Mouse (Mus musculus) forebrain, embryonic 10.5 days (tissue): ENCODE measurements at regions not wholly inside any gene's neighbourhood (a gene's known extent, or its start where the extent isn't known, plus 50 kb on each side); places are given as distances from the start of the nearest gene placed in this dataset.

Experiments
- DNase-seq: peaks from one replicate; pipeline ENCODE4 v3.0.0-alpha.2; 2017; ENCODE audit warnings: low spot score; ENCODE audit errors: extremely low spot score
- H3K27ac ChIP-seq: fragments of 300-500 bp; sonication (generic); 2 replicates; pipeline ENCODE4 v1.5.1; 2016; ENCODE audit warnings: mild to moderate bottlenecking
- H3K27me3 ChIP-seq: fragments of 300-500 bp; sonication (generic); 2 replicates; pipeline ENCODE4 v1.6.1; 2016; ENCODE audit warnings: mild to moderate bottlenecking; ENCODE audit not compliant: poor library complexity, severe bottlenecking
- H3K36me3 ChIP-seq: fragments of 300-500 bp; sonication (generic); replicated peaks from 2 replicates; pipeline ENCODE4 v1.6.1; 2016; ENCODE audit warnings: mild to moderate bottlenecking, moderate library complexity
- H3K4me1 ChIP-seq: fragments of 300-500 bp; sonication (generic); 2 replicates; pipeline ENCODE4 v1.6.1; 2016
- H3K4me3 ChIP-seq: fragments of 300-500 bp; sonication (generic); 2 replicates; pipeline ENCODE4 v1.5.1; 2016; ENCODE audit warnings: mild to moderate bottlenecking, moderate library complexity
- H3K9me3 ChIP-seq: fragments of 300-500 bp; sonication (generic); 2 replicates; pipeline ENCODE4 v1.6.1; 2016; ENCODE audit warnings: mild to moderate bottlenecking, moderate library complexity
- WGBS: fragments of 180-500 bp; shearing (Covaris S2); methylation state at CpG from one replicate; pipeline ENCODE4 v1.1.7; 2016; 5-methylcytosine and 5-hydroxymethylcytosine counted together

GRCm38 (mm10) chr6:9693714-9694113 is 745.5 kb downstream of the Nxph1 start:
- DNase-seq = no peak
- Histone ChIP-seq H3K36me3 (no peaks in the 10 kb centered on the region), H3K27me3 (no peaks in the 10 kb centered on the region), H3K4me1 (peaks cover 13% of the 10 kb centered on the region), H3K4me3 (no peak overlapping the region), H3K9me3 (no peaks in the 10 kb centered on the region), H3K27ac (peak overlapping the region; percentile 62)
- WGBS = 6% methylated on average over 1 of the region's 1 CpGs

GRCm38 (mm10) chr6:9697698-9698097 is 749.5 kb downstream of the Nxph1 start:
- no peak for DNase-seq
- H3K36me3 ChIP-seq = no peaks in the 10 kb centered on the region
- H3K4me3 ChIP-seq = no peak overlapping the region
- no peak overlapping the region for H3K27ac ChIP-seq
- 57% methylated on average over 1 of the region's 1 CpGs for WGBS
- no peaks in the 10 kb centered on the region for H3K9me3 ChIP-seq
- no peaks in the 10 kb centered on the region for H3K27me3 ChIP-seq
- peaks cover 13% of the 10 kb centered on the region for H3K4me1 ChIP-seq

- no peaks in the 10 kb centered on the region for H3K36me3 ChIP-seq
- no peak overlapping the region for H3K27ac ChIP-seq
- no peak overlapping the region for H3K4me3 ChIP-seq
- H3K27me3 ChIP-seq = no peaks in the 10 kb centered on the region
- 74% methylated on average over 1 of the region's 1 CpGs for WGBS
- no peak for DNase-seq
- no peaks in the 10 kb centered on the region for H3K9me3 ChIP-seq
- peaks cover 13% of the 10 kb centered on the region for H3K4me1 ChIP-seq
Observed at GRCm38 (mm10) chr6:9698193-9698592, 750.0 kb downstream of the Nxph1 start.
